Mouse (Mus musculus) yolk sac, embryonic 10.5 days (tissue): ENCODE results near the gene Acap3.

Source experiments
- DNase-seq: peaks from one replicate; pipeline ENCODE4 v3.0.0-alpha.2; 2017; ENCODE audit warnings: low spot score

Gene Acap3

DNA sequence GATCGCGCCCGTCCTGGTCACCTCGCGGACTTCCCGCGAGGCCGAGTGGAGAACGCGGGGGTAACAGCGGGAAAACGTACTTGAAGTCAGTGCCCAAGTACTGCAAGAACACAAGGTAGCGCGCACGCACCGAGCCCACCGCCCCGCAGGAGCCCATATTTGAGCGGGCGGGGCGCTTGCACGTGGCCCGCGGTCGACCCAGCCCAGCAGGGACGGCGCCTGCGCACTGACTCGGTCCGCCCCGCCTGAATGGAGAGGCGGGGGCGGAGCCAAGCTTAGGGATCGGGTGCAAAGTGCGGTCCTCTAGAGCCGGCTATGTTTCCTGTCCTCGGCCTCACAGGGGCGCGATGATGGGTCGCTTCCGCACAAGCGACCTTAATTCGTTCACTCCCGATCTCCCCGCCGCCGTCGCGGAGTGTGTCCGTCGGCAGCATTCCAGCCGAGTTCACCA is at the start of gene Acap3, which contains the start of gene Pusl1:
TSS of gene Acap3 (plus strand) at position 272 of the 451 bp plus-strand sequence.
TSS of gene Pusl1 (minus strand) at position 231 of the 451 bp plus-strand sequence.
- DNase-seq: peak; percentile 95

- no peak for DNase-seq
These were observed 48.4 kb upstream of the Acap3 start for GRCm38 (mm10) chr4:155843231-155843630.

- DNase-seq: peak; percentile 92
These were observed 44.6 kb upstream of the Acap3 start, which contains the start of gene Dvl1 for GRCm38 (mm10) chr4:155846871-155847578. Dvl1 (plus strand) TSS chr4:155847402.

GRCm38 (mm10) chr4:155847591-155848352 is 43.9 kb upstream of the Acap3 start:
- peak; percentile 55 for DNase-seq

DNA sequence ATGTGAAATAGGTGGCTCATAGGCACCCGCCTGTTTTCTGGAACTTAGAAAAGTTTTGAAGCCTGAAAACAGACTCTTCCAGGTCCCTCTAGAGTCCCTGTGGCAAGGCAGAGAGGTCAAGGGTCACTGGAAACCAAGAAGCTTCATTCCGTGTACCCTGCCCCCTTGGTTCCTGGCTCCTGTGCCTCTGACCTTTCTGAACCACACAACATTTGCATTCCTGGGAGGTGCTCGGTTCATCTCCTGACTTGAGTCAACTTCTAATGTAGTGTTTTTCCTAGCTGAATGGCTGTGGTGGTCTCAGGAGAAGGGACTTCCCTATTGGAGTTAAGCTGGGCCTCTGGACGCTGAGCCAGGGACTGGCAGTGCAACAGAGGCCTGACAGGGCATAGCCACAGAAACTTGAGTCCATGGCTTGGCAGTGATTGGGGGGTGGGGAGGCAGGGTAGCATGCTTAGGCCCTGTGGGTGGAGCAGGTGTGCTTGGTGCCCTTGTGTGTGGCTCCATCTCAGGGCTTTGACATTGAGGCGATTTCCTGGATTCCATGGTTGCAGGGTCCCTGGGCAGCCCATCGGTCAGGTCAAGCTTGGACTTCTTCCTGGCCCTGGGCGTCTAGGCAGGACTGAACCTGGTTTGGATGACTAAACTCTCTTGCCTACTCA is 43.1 kb upstream of the Acap3 start:
- DNase-seq: peak; percentile 80

- no peak for DNase-seq
These were observed 42.2 kb upstream of the Acap3 start for GRCm38 (mm10) chr4:155849391-155849790.

DNA sequence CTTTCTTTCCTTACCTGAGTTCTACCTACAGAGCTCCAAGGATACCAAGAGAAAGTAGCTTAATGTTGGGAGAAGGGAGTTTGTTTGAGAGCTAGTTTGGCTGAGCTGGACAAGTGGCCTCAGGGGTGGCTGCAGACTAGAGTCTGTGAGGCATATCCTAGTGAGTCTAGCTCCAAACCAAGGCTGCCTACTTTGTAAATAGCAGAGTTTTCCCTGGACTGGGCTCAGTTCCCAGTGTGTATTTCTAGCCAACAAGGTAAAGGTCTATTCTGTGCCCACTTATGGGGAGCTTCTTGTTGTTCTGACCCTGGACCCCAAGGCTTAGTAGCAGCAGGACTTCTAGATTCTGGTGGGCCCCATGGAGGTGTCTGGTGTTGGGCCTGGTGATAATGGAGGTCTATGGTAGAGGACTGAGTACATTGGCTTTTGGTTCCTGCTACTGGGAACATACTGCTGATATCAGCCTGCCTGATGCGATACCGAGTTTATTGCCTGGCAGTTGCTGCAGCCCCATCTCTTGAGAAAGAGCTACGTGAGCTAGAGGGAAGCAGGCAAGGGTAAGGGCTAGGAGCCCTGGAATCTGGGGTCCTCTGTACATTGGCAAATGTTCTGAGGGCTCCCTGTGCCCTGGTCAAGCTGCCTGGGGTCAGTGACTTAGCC is 41.7 kb upstream of the Acap3 start:
- DNase-seq: no peak

DNA sequence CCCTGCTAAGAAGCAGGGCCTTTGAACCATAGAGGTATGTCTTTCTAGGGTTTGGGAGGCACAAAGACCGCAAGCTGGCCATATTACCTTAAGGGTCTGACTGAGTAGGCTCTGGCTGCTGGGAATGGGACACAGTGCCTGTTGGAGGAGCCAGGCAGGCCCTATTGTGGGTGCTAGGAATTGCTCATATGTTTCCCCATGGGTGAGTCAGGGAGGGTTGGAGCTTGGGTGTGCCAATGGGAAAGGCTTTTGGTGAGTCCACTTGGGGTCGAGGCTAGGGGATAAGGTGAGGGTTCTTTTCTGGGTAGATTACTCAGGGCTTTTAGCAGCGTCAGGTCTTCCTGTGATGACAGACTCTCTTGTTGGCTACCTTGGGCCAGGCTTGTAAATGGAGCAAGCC is 40.3 kb upstream of the Acap3 start:
- no peak for DNase-seq

DNA sequence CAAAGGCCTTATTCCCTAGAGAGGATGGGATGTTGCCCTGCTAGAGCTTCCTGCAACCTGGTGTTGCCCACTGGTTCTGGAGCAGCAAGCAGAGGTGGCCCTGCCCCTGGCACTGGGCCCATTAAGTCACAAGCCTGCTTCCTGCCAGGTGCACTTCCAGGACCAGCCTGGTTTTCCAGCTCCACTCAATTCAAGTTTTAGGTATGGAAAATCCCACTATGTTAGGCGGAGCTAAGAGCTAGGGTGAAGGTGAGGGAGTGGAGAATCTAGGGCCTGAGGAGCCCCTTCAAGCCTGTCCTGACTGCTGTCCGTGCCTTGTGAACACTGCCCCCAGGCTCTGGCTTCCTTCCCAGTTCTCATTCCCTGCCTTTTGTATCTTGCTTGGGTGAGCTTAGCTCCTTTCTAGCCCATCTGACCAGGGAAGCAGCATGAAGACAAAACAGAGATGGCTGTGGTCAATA is 39.6 kb upstream of the Acap3 start:
- DNase-seq: no peak

GRCm38 (mm10) chr4:155853421-155853820 is 38.2 kb upstream of the Acap3 start:
- DNase-seq: no peak

- no peak for DNase-seq
These were observed 36.6 kb upstream of the Acap3 start for GRCm38 (mm10) chr4:155854991-155855390.

GRCm38 (mm10) chr4:155856071-155856470 is 35.6 kb upstream of the Acap3 start:
- DNase-seq: no peak

- no peak for DNase-seq
These were observed 34.7 kb upstream of the Acap3 start for GRCm38 (mm10) chr4:155856881-155857280.

DNA sequence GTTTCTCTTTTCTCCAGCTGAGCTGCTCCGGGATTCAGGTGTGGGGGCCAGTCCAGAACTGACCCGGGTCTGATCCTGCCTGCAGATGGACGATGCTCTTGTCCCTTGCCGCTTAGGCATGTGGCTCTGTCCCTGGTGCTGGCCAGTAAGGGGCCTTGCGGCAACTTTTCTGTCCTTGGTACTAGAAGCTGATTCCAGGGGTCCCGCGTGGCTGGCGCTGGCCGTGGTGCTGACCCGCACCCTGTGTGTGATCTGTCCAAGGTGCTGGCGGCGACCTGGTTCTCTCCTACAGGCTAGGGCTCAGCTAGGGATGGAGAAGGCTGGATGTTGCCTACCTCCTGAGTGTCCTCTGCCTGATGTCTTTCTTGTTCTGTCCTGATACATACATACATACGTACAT is 32.3 kb upstream of the Acap3 start:
- peak; percentile 74 for DNase-seq

- DNase-seq: no peak
These were observed 29.8 kb upstream of the Acap3 start for GRCm38 (mm10) chr4:155861787-155862186.

DNA sequence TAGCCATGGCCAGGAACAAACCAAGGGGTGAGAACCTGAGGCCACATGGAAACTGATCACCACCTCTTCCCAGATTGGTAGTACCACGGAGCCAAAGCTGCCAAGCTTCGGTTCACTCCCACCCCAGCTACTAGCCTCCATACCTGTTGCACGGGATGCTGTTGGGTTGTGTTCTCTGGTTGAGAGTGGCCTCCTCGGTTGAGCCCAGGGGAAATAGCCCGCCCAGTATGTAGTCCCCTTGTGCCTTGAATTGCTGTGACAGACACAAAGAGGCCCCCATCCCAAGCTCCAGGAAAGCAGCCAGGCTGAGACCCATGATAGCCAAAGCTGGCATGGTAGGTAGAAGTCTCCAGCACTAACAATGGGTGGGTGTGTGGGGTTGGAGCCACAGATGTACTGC is 28.6 kb upstream of the Acap3 start, which contains the start of gene Tas1r3:
TSS of gene Tas1r3 (minus strand) at position 362 of the 400 bp plus-strand sequence.
- no peak for DNase-seq

DNA sequence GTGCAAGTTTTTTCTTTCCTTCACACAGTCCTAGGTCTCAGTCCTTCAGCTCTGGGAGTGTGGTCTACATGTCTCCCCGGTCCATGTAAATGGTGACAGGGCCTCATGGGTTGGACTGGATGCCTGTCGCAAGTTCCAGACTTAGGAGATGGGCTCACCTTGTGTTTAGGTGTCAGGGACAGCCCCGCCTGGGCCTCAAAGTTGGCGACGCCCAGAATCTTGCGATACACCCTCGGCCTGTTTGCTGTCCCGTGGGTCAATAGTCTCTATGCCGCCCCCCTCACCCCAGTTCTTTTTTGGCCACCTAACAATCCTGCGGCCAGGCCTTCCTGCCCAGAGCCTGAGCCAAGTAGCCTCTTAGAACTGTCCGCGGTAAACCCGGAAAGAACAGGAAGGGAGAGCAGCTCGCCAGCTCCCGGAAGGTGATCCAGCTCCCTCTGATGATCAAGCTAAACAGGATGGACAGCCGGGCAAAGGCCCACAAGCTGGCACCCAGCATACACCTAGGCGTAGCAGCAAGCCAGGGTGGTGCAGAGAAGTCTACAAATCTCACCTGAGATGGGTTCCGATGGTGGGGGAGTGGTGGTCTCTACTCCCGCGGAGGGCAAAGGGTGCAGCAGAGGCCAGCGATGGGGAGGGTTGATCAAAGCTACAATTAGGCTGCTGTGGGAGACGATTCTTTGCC is 22.9 kb upstream of the Acap3 start:
- no peak for DNase-seq

DNA sequence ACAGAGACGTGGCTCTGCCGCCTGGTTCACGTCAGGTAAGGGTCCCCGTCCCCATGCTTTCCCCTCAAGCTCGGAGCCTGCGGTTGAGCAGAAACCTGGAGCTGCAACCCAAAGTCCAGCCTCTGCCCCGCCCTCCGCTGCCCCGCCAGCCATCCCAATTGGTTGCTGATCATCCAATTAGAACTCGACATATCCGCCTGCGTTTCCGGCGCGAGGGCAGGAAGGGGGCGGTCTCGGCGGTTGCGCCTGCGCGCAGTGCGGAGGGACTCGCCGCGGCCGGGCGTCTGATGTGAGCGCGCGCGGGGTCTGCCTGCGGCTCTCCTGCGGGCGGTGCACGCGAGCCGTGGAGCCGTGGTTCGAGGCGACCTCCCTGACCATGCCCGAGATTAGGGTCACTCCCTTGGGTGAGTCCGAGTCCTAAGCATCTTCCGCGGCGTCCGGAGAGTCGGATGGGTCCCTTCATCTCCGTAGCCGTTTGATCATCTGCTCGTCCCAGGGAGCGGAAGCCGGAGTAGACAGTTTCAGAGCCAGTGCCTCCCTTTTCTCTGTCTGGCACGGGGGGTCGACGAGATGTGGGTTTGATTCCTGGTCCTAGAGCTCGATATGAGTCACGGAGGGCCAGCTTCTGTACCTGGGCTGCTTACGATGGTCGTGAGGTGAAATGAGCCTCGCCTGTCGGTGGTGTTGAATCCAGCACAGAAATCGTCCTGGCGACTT is 22.1 kb upstream of the Acap3 start, which contains the start of the genes Cptp and Ints11:
TSS of gene Cptp (minus strand) at position 124 of the 717 bp plus-strand sequence.
TSS of gene Ints11 (plus strand) at position 230 of the 717 bp plus-strand sequence.
- peak; percentile 97 for DNase-seq

DNA sequence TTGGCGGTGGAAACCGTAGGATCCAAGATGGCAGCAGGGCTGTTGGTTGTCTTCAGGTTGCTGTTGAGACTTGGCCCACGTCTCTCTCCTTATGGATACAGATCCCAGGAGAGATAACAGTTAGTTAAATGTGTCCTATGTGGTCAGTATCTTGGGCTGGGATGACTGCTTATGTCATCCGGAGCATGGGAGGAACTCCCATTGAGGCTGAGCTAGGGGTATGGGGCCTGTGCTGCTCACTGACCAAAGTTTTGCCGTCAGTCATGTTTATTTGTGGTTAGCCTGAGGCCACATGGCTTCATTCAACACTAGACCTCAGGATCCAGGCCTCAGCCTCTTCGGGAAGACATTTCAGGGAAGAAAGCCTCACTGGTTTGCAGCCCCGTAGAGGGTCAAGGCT is 20.2 kb upstream of the Acap3 start:
- DNase-seq: no peak

GRCm38 (mm10) chr4:155883587-155883986 is 8.0 kb upstream of the Acap3 start:
- no peak for DNase-seq
